Mouse (Mus musculus): Measurements from ENCODE around the gene Gm29609. TPM values are rescaled to one million over a fixed set of nuclear protein-coding genes. Genes with fewer than 3 reads are reported as not detected.

Gene Gm29609
- polyA plus RNA-seq, 1 experiment from 2014 or later: 1.7 TPM

DNA sequence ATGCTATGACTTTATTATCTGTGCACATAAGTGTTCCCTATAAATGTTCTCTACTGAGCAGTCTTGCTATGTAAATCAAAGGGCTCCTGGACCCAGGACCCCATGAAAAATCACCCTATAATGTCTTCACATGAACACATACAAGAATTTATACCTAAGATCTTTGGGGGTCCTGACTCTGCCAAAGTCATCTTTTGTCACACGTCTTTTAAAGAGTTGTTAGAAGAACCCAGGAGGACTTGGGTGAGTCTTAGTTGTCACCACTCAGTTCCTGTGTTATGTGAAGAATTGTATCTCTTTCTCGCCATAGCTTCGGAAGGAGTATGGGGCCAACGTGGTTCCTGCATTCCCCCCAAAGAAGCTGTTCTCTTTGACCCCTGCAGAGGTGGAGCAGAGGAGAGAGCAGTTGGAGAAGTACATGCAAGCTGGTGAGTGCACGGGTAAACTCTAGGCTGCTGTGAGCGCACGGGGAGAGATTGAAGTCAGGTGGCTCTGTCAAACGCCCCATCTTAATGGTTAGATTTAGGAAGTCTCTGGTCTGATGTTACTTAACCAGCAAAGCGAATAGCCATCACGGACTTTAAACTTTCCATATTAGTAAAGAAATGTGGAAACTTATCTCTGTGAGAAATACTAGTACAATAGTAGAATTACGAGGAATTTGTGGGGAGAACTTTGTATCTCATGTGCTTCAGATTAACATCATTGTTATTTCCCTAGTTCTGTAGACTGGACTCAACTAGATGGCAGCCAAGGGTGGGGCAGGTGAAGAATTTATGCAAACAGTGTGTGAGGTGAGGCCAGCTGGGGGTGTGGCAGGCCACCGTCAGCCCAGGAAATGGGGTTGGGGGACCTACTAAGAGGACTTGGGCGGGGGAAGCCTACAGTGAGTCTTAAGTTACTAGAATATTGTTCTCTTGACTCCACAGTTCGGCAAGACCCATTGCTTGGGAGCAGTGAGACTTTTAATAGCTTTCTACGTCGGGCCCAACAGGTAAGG is 15.1 kb upstream of the Gm29609 start:
- Histone ChIP-seq H3K9me3 (no peaks in the 10 kb centered on the region), H3K4me1 (peaks cover 24% of the 10 kb centered on the region), H3K27me3 (replicated peaks) (no peaks in the 10 kb centered on the region), H3K4me3 (peak overlapping the region; percentile 95; the same call in 1 of the 2 replicates), H3K4me2 (peak overlapping the region; percentile 92; the same call in 1 of the 2 replicates), H3K9ac (no peak overlapping the region), H3K36me3 (replicated peaks) (peaks cover 62% of the 10 kb centered on the region), H3K27ac (no peak overlapping the region)
- WGBS: 94% methylated on average over 16 of the region's 16 CpGs
- ATAC-seq (replicated peaks): no peak

DNA sequence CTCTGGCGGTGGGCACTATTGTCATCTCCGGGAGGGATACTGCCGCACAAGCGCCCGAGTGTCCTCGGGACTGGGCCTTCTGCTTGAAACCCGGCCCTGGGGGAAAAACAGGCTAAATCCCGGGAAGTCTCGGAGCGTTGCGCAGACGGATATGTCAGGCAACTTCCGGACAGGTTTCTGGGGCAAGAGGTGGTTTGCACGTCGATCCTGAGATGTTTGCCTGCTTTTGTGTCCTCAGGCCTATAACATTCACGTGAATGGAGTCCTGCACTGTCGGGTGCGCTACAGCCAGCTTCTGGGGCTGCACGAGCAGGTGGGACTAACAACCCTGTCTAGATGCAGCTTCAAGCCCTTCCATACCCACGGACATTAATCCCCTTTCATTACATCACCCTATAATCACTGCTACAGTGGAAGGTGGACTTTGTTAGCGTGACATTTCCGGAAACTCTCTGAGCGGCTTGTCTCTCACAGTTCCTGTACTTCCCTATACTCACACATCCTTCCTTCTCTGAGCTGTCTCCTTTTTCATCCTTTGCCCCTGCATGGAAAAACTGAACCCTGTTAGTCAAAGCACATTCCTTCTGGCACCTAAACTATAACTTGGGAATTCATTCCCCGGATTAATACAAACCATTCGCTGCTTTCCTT is 14.0 kb upstream of the Gm29609 start:
- no peaks in the 10 kb centered on the region for H3K27me3 ChIP-seq (replicated peaks)
- peak overlapping the region; percentile 95 for H3K4me3 ChIP-seq
- ATAC-seq (replicated peaks): no peak
- peak overlapping the region; percentile 94 for H3K9ac ChIP-seq
- peak overlapping the region; percentile 92 for H3K4me2 ChIP-seq
- H3K4me1 ChIP-seq: peaks cover 23% of the 10 kb centered on the region
- 13% methylated on average over 25 of the region's 25 CpGs for WGBS
- H3K9me3 ChIP-seq: no peaks in the 10 kb centered on the region
- peak overlapping the region; percentile 89 for H3K27ac ChIP-seq
- H3K36me3 ChIP-seq (replicated peaks): peaks cover 59% of the 10 kb centered on the region

DNA sequence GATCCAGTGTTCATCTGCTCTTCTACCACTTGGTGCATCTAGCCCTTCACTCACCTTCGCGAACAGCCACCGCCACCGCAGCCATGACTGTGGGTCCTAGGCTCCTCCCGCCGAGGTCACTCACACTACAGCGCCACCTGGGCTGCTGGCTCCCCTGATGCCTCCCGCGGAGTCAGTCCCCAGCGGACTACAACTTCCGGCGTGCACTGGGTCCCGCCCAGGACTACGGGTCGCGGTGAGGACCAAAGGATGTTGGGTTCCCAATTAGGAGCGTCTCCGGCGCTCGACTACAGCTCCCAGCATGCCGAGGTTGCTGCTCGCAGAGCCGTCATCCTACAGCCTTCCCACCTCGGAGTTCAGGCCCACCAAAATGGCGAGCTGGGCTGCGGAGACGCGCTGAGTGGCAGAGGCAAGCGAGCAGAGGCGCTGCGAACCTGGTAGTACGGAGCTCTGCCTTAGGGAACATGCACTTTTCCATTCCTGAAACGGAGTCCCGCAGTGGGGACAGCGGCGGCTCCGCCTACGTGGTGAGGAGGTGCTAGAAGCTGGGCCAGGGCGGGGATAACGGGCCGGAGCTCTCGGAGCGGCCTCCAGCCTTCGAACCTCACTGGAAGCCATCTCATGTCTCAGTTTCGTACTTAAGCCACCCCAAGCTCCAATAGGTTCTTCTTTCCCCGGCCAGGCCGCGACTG is 13.4 kb upstream of the Gm29609 start, which contains the start of the genes Snx17 and Eif2b4:
Gene Snx17 (plus strand): TSS at position 289 of the 692 bp plus-strand sequence.
Gene Eif2b4 (minus strand): TSS at position 492 of the 692 bp plus-strand sequence.
- Histone ChIP-seq H3K27me3 (replicated peaks) (no peaks in the 10 kb centered on the region), H3K4me2 (peak within 1 kb of the TSS; percentile 92), H3K36me3 (replicated peaks) (peaks cover 59% of the 10 kb centered on the region), H3K9ac (peak within 1 kb of the TSS; percentile 94), H3K4me1 (peaks cover 23% of the 10 kb centered on the region), H3K4me3 (peak within 1 kb of the TSS; percentile 95), H3K9me3 (no peaks in the 10 kb centered on the region), H3K27ac (peak within 1 kb of the TSS; percentile 89)
- WGBS: 0% methylated on average over 48 of the region's 48 CpGs
- peak; percentile 97 for ATAC-seq (replicated peaks)

DNA sequence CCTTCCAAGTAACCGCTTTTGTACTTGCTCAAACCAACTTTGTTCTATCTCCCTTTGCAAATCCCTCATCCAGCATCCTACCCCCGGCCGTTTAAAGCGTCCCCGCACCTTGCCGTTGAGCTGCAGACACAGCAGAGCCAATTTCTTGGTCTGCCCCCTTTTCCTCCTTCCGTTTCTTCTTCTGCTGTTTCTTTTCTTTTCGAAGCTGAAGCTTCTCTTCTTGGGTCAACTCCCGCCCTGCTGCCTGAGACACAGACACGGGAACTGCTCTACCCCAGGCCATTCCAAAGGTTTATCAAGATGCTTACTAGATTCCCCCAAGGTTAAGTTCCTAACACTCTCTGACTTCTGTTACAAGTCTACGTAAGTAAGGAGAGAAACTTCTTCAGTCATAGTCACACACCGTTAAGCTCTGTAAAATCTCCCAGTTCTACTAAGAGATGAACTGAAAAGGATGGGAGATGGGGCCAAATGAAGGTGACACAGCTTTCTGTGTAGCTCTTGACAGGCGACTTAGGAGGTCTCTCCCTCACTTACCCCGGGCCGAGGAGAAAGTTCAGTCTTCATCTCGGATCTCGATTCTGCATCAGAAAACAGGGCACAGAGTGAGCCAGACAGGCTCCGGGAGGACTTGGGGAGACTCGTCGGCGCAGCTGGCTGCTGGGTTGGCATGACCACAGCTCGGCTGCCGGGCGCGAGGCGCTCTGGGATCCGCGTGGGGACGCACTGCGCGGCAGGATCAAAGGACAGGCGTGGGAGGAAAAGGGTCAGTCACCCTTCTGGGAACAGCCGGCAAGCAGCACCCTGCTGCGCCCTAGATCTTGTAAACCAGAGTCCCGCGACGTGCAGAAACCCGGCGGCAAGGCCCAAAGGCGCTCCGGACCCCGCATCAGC is 12.6 kb upstream of the Gm29609 start:
- 15% methylated on average over 42 of the region's 42 CpGs for WGBS
- Histone ChIP-seq H3K4me1 (peaks cover 23% of the 10 kb centered on the region), H3K27ac (peak overlapping the region; percentile 89), H3K4me3 (peak overlapping the region; percentile 95), H3K36me3 (replicated peaks) (peaks cover 60% of the 10 kb centered on the region), H3K9ac (peak overlapping the region; percentile 75), H3K9me3 (no peaks in the 10 kb centered on the region), H3K27me3 (replicated peaks) (no peaks in the 10 kb centered on the region), H3K4me2 (peak overlapping the region; percentile 92)
- ATAC-seq (replicated peaks): peak; percentile 64

DNA sequence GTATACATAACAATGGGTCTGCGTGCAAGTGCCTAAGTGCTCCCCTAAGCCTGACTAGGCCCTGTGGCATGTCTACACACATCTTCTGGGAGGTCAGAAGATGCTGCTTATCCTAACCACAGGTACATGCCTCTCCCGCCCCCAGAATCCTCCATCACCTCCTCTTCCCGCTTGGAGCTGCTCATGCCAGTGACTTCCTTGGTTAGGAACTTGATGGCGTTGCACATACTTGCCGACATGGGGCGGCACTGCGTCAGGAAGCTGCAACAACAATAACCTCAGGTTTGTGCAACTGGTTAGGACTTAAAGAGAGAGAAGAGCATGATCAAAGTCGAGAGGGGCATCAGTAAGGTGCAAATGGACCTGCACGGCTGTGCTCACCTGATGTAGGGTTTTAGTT is 10.5 kb upstream of the Gm29609 start:
- ATAC-seq (replicated peaks): no peak

DNA sequence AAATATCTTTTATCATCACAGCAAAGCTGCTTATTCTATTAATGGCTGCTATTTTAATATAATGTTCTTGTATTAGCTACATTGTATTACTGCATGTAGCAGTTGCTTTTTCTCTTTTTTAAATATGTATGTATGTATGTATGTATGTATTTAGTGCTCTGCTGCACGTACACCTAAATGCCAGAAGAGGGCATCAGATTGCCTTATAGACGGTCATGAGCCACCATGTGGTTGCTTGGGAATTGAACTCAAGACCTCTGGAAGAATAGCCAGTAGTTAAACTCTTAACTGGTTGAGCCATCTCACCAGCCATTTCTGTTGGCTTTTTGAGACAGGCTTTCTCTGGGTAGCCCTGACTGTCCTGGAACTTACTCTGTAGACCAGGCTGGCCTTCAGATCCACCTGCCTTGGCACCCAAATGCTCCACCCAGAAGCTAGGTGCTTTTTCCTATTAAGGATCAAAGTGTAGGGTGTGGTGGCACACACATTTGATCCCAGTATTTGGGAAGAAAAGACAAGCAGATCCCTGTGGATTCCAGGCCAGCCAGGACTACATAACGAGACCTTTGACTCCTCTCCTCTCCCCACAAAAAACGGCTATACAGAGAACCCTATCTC is 8.6 kb upstream of the Gm29609 start:
- no peaks in the 10 kb centered on the region for H3K27me3 ChIP-seq (replicated peaks)
- 87% methylated on average over 4 of the region's 4 CpGs for WGBS
- H3K4me1 ChIP-seq: peaks cover 11% of the 10 kb centered on the region
- no peak for ATAC-seq (replicated peaks)
- H3K4me3 ChIP-seq: no peak overlapping the region
- peaks cover 40% of the 10 kb centered on the region for H3K36me3 ChIP-seq (replicated peaks)
- no peaks in the 10 kb centered on the region for H3K9me3 ChIP-seq
- H3K9ac ChIP-seq: no peak overlapping the region
- H3K4me2 ChIP-seq: no peak overlapping the region
- H3K27ac ChIP-seq: no peak overlapping the region

More for the DNA sequence above, 10.5 kb upstream of the Gm29609 start:
- WGBS: 92% methylated on average over 9 of the region's 9 CpGs
- Histone ChIP-seq H3K36me3 (replicated peaks) (peaks cover 47% of the 10 kb centered on the region), H3K27ac (no peak overlapping the region), H3K9me3 (no peaks in the 10 kb centered on the region), H3K9ac (no peak overlapping the region), H3K4me3 (no peak overlapping the region), H3K4me2 (no peak overlapping the region), H3K27me3 (replicated peaks) (no peaks in the 10 kb centered on the region), H3K4me1 (peaks cover 23% of the 10 kb centered on the region)

DNA sequence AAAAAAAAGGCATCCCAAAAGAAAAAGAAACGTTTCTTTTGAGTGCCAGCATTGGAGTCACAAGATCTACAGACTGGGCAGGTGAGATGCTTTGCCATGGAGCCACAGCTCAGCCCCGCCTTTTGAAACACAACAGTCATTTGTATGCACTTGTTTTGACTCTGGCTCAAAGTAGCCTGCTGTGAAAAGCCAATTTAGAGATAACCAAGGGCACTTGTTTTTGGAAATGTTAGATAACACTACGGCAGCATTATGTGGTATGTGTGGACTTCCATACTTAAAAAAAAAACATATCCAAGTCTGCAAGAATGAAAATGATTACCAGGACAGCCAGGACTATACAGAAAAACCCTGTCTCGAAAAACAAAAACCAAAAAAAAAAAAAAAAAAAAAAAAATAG is 4.0 kb upstream of the Gm29609 start:
- H3K27me3 ChIP-seq (replicated peaks): no peaks in the 10 kb centered on the region
- peaks cover 11% of the 10 kb centered on the region for H3K4me1 ChIP-seq
- H3K9ac ChIP-seq: no peak overlapping the region
- 61% methylated on average over 4 of the region's 4 CpGs for WGBS
- H3K27ac ChIP-seq: no peak overlapping the region
- no peaks in the 10 kb centered on the region for H3K9me3 ChIP-seq
- no peak overlapping the region for H3K4me2 ChIP-seq
- no peak for ATAC-seq (replicated peaks)
- H3K36me3 ChIP-seq (replicated peaks): peaks cover 18% of the 10 kb centered on the region
- H3K4me3 ChIP-seq: no peak overlapping the region

DNA sequence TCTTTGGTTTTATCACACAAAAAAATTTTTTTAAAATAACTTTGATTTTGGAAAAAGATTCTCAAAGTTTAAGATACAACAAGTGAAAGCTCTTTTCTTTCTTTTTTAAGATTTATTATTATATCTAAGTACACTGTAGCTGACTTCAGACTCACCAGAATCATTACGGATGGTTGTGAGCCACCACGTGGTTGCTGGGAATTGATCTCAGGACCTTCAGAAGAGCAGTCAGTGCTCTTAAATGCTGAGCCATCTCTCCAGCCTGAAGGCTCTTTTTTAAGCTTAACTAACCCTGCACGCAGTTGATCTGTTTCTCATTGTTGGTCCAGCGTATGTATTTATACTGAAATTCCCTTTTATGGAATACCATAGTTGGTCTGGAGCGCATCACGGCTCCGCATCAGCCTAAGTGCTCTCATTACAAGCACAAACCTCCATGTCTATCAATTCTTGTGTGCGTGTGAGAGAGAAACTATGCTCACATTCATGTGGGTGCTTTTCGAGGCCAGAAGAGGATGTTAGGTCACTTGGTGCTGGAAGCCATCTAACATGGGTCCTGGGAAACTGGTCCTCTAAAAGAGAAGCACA is 1.6 kb upstream of the Gm29609 start:
- Histone ChIP-seq H3K36me3 (replicated peaks) (no peaks in the 10 kb centered on the region), H3K4me3 (no peak overlapping the region), H3K9me3 (no peaks in the 10 kb centered on the region), H3K27me3 (replicated peaks) (no peaks in the 10 kb centered on the region), H3K27ac (no peak overlapping the region), H3K4me2 (peak overlapping the region; percentile 99; the same call in 1 of the 2 replicates), H3K4me1 (peaks cover 23% of the 10 kb centered on the region), H3K9ac (no peak overlapping the region)
- 96% methylated on average over 9 of the region's 9 CpGs for WGBS
- ATAC-seq (replicated peaks): no peak

DNA sequence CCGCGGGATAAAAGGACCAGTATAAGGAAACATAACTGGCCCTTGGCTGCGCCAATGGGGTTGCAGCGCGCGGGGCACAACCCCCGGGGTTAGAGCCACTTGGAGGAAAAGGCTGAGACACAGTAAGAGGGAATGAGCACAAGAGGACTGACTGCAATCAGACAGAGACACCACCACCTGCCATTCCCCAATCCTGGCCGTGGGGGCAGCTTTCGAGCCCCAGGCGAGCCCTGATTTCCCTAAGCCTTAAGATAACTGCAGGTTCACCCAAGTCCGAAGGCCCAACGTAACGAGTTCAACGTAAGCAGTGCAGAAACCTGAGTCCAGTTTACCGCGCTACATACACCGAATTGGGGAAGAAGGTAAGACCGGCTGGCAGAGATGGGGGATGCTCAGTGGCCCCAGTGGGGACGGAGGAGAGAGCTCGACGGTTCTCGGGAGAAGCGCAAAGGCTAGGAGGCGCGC is 378 bp downstream of the Gm29609 start:
- H3K9me3 ChIP-seq: no peaks in the 10 kb centered on the region
- H3K36me3 ChIP-seq (replicated peaks): peaks cover 2% of the 10 kb centered on the region; the same call in 1 of the 2 replicates
- H3K9ac ChIP-seq: peak overlapping the region; percentile 77
- peak overlapping the region; percentile 75 for H3K4me3 ChIP-seq
- ATAC-seq (replicated peaks): peak; percentile 82
- H3K27ac ChIP-seq: peak overlapping the region; percentile 94
- no peaks in the 10 kb centered on the region for H3K27me3 ChIP-seq (replicated peaks)
- peaks cover 23% of the 10 kb centered on the region for H3K4me1 ChIP-seq
- peak overlapping the region; percentile 99 for H3K4me2 ChIP-seq
- under 1% methylated on average over 25 of the region's 25 CpGs for WGBS

DNA sequence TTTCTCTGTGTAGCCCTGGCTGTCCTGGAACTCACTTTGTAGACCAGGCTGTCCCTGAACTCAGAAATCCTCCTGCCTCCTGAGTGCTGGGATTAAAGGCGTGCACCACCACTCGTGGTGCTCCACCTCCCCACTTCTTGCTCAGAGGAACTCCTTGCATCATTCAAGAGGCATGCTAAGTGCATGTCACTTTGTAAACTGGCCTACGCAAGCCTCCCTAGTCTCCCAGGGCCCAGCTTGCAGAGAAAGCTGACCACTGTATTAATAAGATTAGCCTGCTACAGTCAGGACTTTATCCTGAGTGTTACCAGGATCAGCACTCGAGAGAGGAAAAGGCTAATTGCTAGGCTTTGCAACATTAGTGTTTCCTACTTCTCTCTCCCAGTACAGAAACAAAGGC is 11.1 kb downstream of the Gm29609 start:
- Histone ChIP-seq H3K4me2 (no peak overlapping the region), H3K27me3 (replicated peaks) (no peaks in the 10 kb centered on the region), H3K9ac (no peak overlapping the region), H3K4me1 (no peaks in the 10 kb centered on the region), H3K36me3 (replicated peaks) (peaks cover 78% of the 10 kb centered on the region), H3K9me3 (no peaks in the 10 kb centered on the region), H3K27ac (no peak overlapping the region), H3K4me3 (no peak overlapping the region)
- 97% methylated on average over 4 of the region's 4 CpGs for WGBS
- no peak for ATAC-seq (replicated peaks)
